Mouse (Mus musculus): Measurements from ENCODE around the gene Gpbar1.

DNA sequence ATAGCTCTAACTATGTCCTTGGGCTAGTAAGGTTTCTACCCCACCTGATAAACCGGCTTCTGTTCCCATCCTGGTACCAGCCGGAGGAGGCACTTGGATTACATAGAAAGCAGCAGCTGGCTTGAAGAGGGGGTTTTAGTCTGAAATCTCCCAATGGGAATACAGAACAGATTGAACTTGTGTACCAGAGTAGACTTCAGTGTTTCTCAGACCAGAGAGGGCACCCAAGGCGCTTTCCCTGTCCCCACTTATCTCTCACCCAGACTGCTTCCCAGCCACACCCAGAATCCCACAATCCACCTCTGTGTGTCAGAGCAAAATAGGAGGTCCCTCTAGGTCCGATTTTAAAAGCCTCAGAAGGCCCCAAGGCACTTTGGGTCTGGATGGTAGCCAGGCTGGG is 10.0 kb downstream of the Gpbar1 start:
- TF ChIP-seq CTCF (IDR thresholded peaks at IDR 0.05; ENCODE audit: borderline replicate concordance, control insufficient read depth, extremely low read depth, insufficient read depth, low read length, poor library complexity) (no peak), POLR2A (IDR thresholded peaks at IDR 0.05; ENCODE audit: control insufficient read depth, extremely low read depth, insufficient read depth, low read length, poor library complexity) (no peak)

All from thymus, adult 2 months (tissue).